ENCODE assay signal across 9 mouse cellular contexts in genomic region chr5:120742125-120742524, GRCm38 (mm10). TPM values are rescaled to one million over a fixed set of nuclear protein-coding genes. Genes with fewer than 3 reads are reported as not detected.
DNase-seq lines count a peak whose midpoint lies in the region; ATAC-seq and TF ChIP-seq lines count a peak whose summit lies in the region.
"Had no signal": no experiment of that assay in that cellular context is flagged by ENCODE, and none has a peak within 500 bp of the region (broad histone marks: within the 10 kb centered on the region; RNA-seq: fewer than 3 reads in every experiment).

No protein-coding gene starts in this region.

- H3K4me2 ChIP-seq in heart, embryonic 12.5 days: no peak overlapping the region
- no peak overlapping the region for H3K4me2 ChIP-seq in liver, postnatal 0 days (ENCODE audit: low read depth, low read length)
- H3K4me2 ChIP-seq: embryonic facial prominence, embryonic 13.5 days had no signal

- no peak overlapping the region for H3K27ac ChIP-seq in heart, adult 2 months
- no peak overlapping the region for H3K27ac ChIP-seq in heart, embryonic 12.5 days (ENCODE audit: poor library complexity, severe bottlenecking)
- no peak overlapping the region for H3K27ac ChIP-seq in liver, postnatal 0 days (ENCODE audit: low read depth)
- H3K27ac ChIP-seq: embryonic facial prominence, embryonic 13.5 days had no signal

- WGBS in heart, adult 2 months: 33% methylated on average over 4 of the region's 4 CpGs
- WGBS in heart, embryonic 12.5 days: 18% methylated on average over 4 of the region's 4 CpGs
- 25% methylated on average over 4 of the region's 4 CpGs for whole genome bisulfite sequencing in liver, postnatal 0 days (ENCODE audit: insufficient replicate concordance)

- no peak for ATAC-seq in heart, embryonic 12.5 days (ENCODE audit: insufficient number of reproducible peaks, low FRiP score)
- ATAC-seq in liver, postnatal 0 days: no peak

- peak in 1 of 2 experiments; percentile 15 for DNase-seq in heart, adult 2 months
- peak; percentile 9 for DNase-seq in ovary, postnatal 36 days (ENCODE audit: low spot score)
- DNase-seq in ovary, adult 18-20 months (ENCODE audit: low spot score): no peak
- DNase-seq in cerebellum, postnatal 25 days: peak; percentile 25 to 55
- peak; percentile 45 for DNase-seq in liver, postnatal 0 days
- DNase-seq in thymus, adult 18-20 months: peak; percentile 18 to 30
- DNase-seq in Muller cell, postnatal 12 days (ENCODE audit: inconsistent ontology term): no peak

- H3K27me3 ChIP-seq in heart, adult 2 months (ENCODE audit: control insufficient read depth, insufficient read depth, low read length): no peaks in the 10 kb centered on the region
- peaks cover 47% of the 10 kb centered on the region for H3K27me3 ChIP-seq in heart, embryonic 12.5 days (replicated peaks)
- H3K27me3 ChIP-seq in liver, postnatal 0 days (ENCODE audit: insufficient read depth, low read length): no peaks in the 10 kb centered on the region

- H3K36me3 ChIP-seq in heart, adult 2 months (ENCODE audit: control insufficient read depth, insufficient read depth, low read length): no peaks in the 10 kb centered on the region
- H3K36me3 ChIP-seq in heart, embryonic 12.5 days: no peaks in the 10 kb centered on the region
- no peaks in the 10 kb centered on the region for H3K36me3 ChIP-seq in liver, postnatal 0 days (replicated peaks; ENCODE audit: insufficient read depth, low read length)
- H3K36me3 ChIP-seq: embryonic facial prominence, embryonic 13.5 days had no signal

- no peak overlapping the region for H3K9ac ChIP-seq in heart, adult 2 months (ENCODE audit: low read depth, low read length)
- no peak overlapping the region for H3K9ac ChIP-seq in heart, embryonic 12.5 days
- no peak overlapping the region for H3K9ac ChIP-seq in liver, postnatal 0 days (replicated peaks)
- H3K9ac ChIP-seq: embryonic facial prominence, embryonic 13.5 days had no signal

- intact Hi-C loops in heart, adult 2 months (cut with DNase I): no loop called here

- no peak for TF ChIP-seq EP300 in heart, adult 2 months (IDR thresholded peaks at IDR 0.05; ENCODE audit: insufficient read depth, low read depth, low read length)
- TF ChIP-seq EP300 in liver, postnatal 0 days (IDR thresholded peaks at IDR 0.05; ENCODE audit: low read depth): no peak

- no peak for TF ChIP-seq POLR2A in heart, adult 2 months (IDR thresholded peaks at IDR 0.05; ENCODE audit: insufficient read depth, low read depth, low read length)

- peaks cover 4% of the 10 kb centered on the region for H3K4me1 ChIP-seq in heart, adult 2 months (ENCODE audit: control insufficient read depth, insufficient read depth, low read length)
- H3K4me1 ChIP-seq in heart, embryonic 12.5 days (replicated peaks): no peaks in the 10 kb centered on the region
- H3K4me1 ChIP-seq in liver, postnatal 0 days (ENCODE audit: insufficient read depth): no peaks in the 10 kb centered on the region
- H3K4me1 ChIP-seq: embryonic facial prominence, embryonic 13.5 days had no signal

- no peak overlapping the region for H3K4me3 ChIP-seq in heart, adult 2 months
- no peak overlapping the region for H3K4me3 ChIP-seq in heart, embryonic 12.5 days
- H3K4me3 ChIP-seq in liver, postnatal 0 days (ENCODE audit: low read depth, low read length): no peak overlapping the region
- H3K4me3 ChIP-seq: embryonic facial prominence, embryonic 13.5 days had no signal

- peak; percentile 71 for TF ChIP-seq CTCF in heart, adult 2 months (IDR thresholded peaks at IDR 0.05)
- TF ChIP-seq CTCF in liver, postnatal 0 days (IDR thresholded peaks at IDR 0.05; ENCODE audit: low read depth): peak; percentile 71

- H3K79me2 ChIP-seq in heart, adult 2 months (replicated peaks; ENCODE audit: control insufficient read depth, insufficient read depth, low read length): no peaks in the 10 kb centered on the region

- H3K9me3 ChIP-seq in heart, embryonic 12.5 days (replicated peaks): no peaks in the 10 kb centered on the region
- H3K9me3 ChIP-seq in liver, postnatal 0 days (ENCODE audit: low read length): no peaks in the 10 kb centered on the region
- H3K9me3 ChIP-seq: embryonic facial prominence, embryonic 13.5 days had no signal

RNA-seq across cellular contexts. Expression of gene Oas2, which starts 7.5 kb away (rescaled TPM):
- total RNA-seq in heart, adult 2 months (2021): 1 to 10 TPM in 1 of 2 experiments, under 1 TPM in 1; 0.55 to 1.0 TPM
- 9.6 and 11.3 TPM in 2 replicates for polyA plus RNA-seq in heart, adult 2 months (2012; rRNA removed)
- 0.08 and 0.11 TPM in 2 replicates for polyA plus RNA-seq in heart, embryonic 12.5 days (2016; fragmentation: Nextera tagmentation; extraction: Ambion mirVana)
- 0.83 and 1.1 TPM in 2 replicates for polyA plus RNA-seq in liver, postnatal 0 days (2015; fragmentation: Nextera tagmentation; extraction: Ambion mirVana)

RNA-seq across cellular contexts. Expression of gene Dtx1, which starts 30.4 kb away (rescaled TPM):
- total RNA-seq in heart, adult 2 months (2021): 1 to 10 TPM; 2.1 to 2.7 TPM
- 3.5 and 4.2 TPM in 2 replicates for polyA plus RNA-seq in heart, adult 2 months (2012; rRNA removed)
- polyA plus RNA-seq in heart, embryonic 12.5 days (2016; fragmentation: Nextera tagmentation; extraction: Ambion mirVana): 0.24 and 0.28 TPM in 2 replicates
- 0.23 and 0.25 TPM in 2 replicates for polyA plus RNA-seq in liver, postnatal 0 days (2015; fragmentation: Nextera tagmentation; extraction: Ambion mirVana)

RNA-seq across cellular contexts. Expression of gene Oas3, which starts 35.3 kb away (rescaled TPM):
- total RNA-seq in heart, adult 2 months (2021): under 1 TPM; 0.05 to 0.07 TPM
- 0.61 and 0.94 TPM in 2 replicates for polyA plus RNA-seq in heart, adult 2 months (2012; rRNA removed)
- polyA plus RNA-seq in heart, embryonic 12.5 days (2016; fragmentation: Nextera tagmentation; extraction: Ambion mirVana): 0.33 and 0.36 TPM in 2 replicates
- polyA plus RNA-seq in liver, postnatal 0 days (2015; fragmentation: Nextera tagmentation; extraction: Ambion mirVana): 1.8 and 2.1 TPM in 2 replicates

RNA-seq across cellular contexts. Expression of gene Oas1e, which starts 53.2 kb away (rescaled TPM):
- total RNA-seq in heart, adult 2 months (2021): not detected
- polyA plus RNA-seq in heart, adult 2 months (2012; rRNA removed): not detected in 2 replicates
- not detected in 2 replicates for polyA plus RNA-seq in heart, embryonic 12.5 days (2016; fragmentation: Nextera tagmentation; extraction: Ambion mirVana)
- polyA plus RNA-seq in liver, postnatal 0 days (2015; fragmentation: Nextera tagmentation; extraction: Ambion mirVana): 0.15 and 0.20 TPM in 2 replicates
- polyA plus RNA-seq: embryonic facial prominence, embryonic 13.5 days had no signal

Comparison
In these comparisons a context has a peak if more than half of its experiments do, and no peak if none do; other contexts are left out.
1. DNase-seq: peak in ovary, postnatal 36 days (single experiment), cerebellum, postnatal 25 days (2 of 2), liver, postnatal 0 days (single experiment) and thymus, adult 18-20 months (2 of 2); none in ovary, adult 18-20 months (single experiment) and Muller cell, postnatal 12 days (single experiment).